Mouse (Mus musculus) embryonic fibroblast, embryonic 13.5 days (primary cell): Measurements from ENCODE around the gene Eefsec.

ENCODE experiments used
- CTCF ChIP-seq: IDR thresholded peaks from 2 replicates; pipeline ENCODE4 v1.5.1; 2011; ENCODE audit warnings: mild to moderate bottlenecking, control low read depth, low read length, moderate library complexity, borderline replicate concordance; ENCODE audit not compliant: insufficient read depth
- POLR2A ChIP-seq: IDR thresholded peaks from 2 replicates; pipeline ENCODE4 v1.6.1; 2011; ENCODE audit warnings: low read depth, mild to moderate bottlenecking, control low read depth, low read length, moderate library complexity

DNA sequence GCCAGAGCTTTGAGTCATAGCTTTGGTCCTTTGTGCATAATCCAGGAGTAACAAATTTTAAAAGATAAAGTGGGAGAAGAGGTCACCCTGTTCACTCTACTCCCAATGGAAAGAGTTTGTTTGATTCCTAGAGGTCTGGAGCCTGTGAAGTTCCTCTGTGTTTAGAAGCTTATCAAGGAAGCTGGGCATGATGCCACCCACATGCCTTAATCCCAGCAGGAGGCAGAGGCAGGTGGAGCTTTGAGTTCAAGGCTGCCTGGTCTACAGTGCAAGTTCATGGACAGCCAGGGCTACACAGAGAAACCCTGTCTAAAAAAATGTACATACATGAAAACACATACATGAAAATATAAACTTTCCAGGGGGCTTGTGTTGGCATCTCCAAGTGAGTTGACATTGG lies 37.6 kb upstream of the Eefsec start:
- TF ChIP-seq CTCF (no peak), POLR2A (no peak)
